Mouse (Mus musculus) intestine, embryonic 16.5 days (tissue): ENCODE data around the gene Glrx. TPM values are rescaled to one million over a fixed set of nuclear protein-coding genes. Genes with fewer than 3 reads are reported as not detected.
"Not testable (repeated sequence)": the region's sequence is repeated elsewhere in the genome, so short reads cannot be mapped to it uniquely, and the experiment has no call there.

Experiments used
- ATAC-seq: fragments of 200-750 bp; cut with Nextera tagmentation; 2 replicates; pipeline ENCODE4 v1.8.0; 2017; ENCODE audit warnings: moderate TSS enrichment, moderate library complexity
- H3K27ac ChIP-seq: fragments of 300-500 bp; sonication (generic); 2 replicates; pipeline ENCODE4 v1.5.1; 2014; ENCODE audit warnings: mild to moderate bottlenecking, low read length
- H3K27me3 ChIP-seq: fragments of 300-500 bp; sonication (generic); replicated peaks from 2 replicates; pipeline ENCODE4 v1.6.1; 2014; ENCODE audit warnings: low read length, control low read depth, mixed read lengths; ENCODE audit not compliant: control insufficient read depth, insufficient read depth
- H3K36me3 ChIP-seq: fragments of 300-500 bp; sonication (generic); 2 replicates; pipeline ENCODE4 v1.6.1; 2014; ENCODE audit warnings: low read length, control low read depth; ENCODE audit not compliant: control insufficient read depth, insufficient read depth
- H3K4me1 ChIP-seq: fragments of 300-500 bp; sonication (generic); 2 replicates; pipeline ENCODE4 v1.6.1; 2014; ENCODE audit warnings: low read length, control low read depth, mixed read lengths; ENCODE audit not compliant: control insufficient read depth, insufficient read depth
- H3K4me2 ChIP-seq: fragments of 300-500 bp; sonication (generic); 2 replicates; pipeline ENCODE4 v1.6.1; 2014; ENCODE audit warnings: low read depth, low read length, control low read depth
- H3K4me3 ChIP-seq: fragments of 300-500 bp; sonication (generic); 2 replicates; pipeline ENCODE4 v1.5.1; 2014; ENCODE audit warnings: mild to moderate bottlenecking, low read length
- H3K9ac ChIP-seq: fragments of 300-500 bp; sonication (generic); 2 replicates; pipeline ENCODE4 v1.6.1; 2014; ENCODE audit warnings: low read depth, low read length
- H3K9me3 ChIP-seq: fragments of 300-500 bp; sonication (generic); 2 replicates; pipeline ENCODE4 v1.6.1; 2016; ENCODE audit warnings: low read length, control low read depth; ENCODE audit not compliant: control insufficient read depth
- WGBS: fragments of 180-500 bp; shearing (Covaris S2); extraction: QIAGEN DNeasy Blood & Tissue Kit; methylation state at CpG from one replicate; pipeline ENCODE4 v1.1.7; 2014; 5-methylcytosine and 5-hydroxymethylcytosine counted together
- polyA plus RNA-seq: library from polyadenylated mRNA; unstranded; fragments of >200 nt; fragmentation: Nextera tagmentation; extraction: Ambion mirVana; gene quantifications from 2 replicates; pipeline ENCODE4 v1.2.1, GENCODE M21; 2015

Gene Glrx
- polyA plus RNA-seq, 1 experiment from 2014 or later = 210 TPM

DNA sequence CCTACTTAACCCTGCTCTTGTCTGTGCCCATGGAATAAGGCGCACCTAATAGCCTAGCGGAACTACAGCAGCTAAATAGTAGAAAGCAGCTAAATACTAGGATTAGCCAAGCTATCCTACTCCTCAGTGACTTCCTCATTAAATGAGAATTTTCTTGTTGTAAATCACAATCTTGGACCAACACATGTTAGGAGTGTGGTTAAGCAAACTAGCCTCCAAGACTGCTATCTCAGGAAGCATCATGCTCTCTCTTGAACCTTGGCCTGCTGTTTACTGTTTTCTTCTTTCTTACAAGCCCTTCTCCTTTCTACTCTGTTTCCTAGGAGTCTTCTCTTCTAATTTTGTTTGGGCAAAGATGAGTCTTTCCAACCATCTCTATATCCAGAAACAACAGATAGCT lies 22.5 kb upstream of the Glrx start:
- no peak overlapping the region for H3K9ac ChIP-seq
- H3K27ac ChIP-seq = no peak overlapping the region
- 97% methylated on average over 2 of the region's 2 CpGs for WGBS
- H3K9me3 ChIP-seq = no peaks in the 10 kb centered on the region
- H3K4me1 ChIP-seq = no peaks in the 10 kb centered on the region
- H3K36me3 ChIP-seq = no peaks in the 10 kb centered on the region
- no peaks in the 10 kb centered on the region for H3K27me3 ChIP-seq
- no peak overlapping the region for H3K4me2 ChIP-seq
- no peak overlapping the region for H3K4me3 ChIP-seq
- no peak for ATAC-seq

DNA sequence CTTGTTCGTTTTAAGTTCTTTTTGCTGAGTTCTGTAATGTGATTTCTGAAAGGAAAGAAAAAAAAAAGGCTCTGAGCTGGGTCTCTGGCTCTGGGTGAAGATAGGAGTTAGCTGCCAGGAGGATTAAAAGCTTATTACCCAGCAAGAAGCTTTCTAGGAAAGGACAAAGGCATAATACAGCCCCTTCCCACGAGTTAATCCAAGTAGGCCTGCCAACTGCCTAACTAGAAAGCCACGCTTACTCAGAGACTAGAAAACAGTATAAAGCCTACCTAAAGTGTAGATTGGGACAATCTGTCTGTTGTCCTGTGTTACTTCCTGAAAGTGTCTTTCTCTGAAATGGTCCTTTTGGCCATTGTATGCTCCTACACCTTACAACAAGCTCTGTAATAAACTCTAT lies 21.2 kb upstream of the Glrx start:
- H3K9me3 ChIP-seq = no peaks in the 10 kb centered on the region
- no peaks in the 10 kb centered on the region for H3K27me3 ChIP-seq
- 52% methylated on average over 3 of the region's 3 CpGs for WGBS
- no peak overlapping the region for H3K9ac ChIP-seq
- no peaks in the 10 kb centered on the region for H3K4me1 ChIP-seq
- H3K36me3 ChIP-seq = no peaks in the 10 kb centered on the region
- no peak for ATAC-seq
- no peak overlapping the region for H3K4me2 ChIP-seq
- H3K4me3 ChIP-seq = no peak overlapping the region
- no peak overlapping the region for H3K27ac ChIP-seq

DNA sequence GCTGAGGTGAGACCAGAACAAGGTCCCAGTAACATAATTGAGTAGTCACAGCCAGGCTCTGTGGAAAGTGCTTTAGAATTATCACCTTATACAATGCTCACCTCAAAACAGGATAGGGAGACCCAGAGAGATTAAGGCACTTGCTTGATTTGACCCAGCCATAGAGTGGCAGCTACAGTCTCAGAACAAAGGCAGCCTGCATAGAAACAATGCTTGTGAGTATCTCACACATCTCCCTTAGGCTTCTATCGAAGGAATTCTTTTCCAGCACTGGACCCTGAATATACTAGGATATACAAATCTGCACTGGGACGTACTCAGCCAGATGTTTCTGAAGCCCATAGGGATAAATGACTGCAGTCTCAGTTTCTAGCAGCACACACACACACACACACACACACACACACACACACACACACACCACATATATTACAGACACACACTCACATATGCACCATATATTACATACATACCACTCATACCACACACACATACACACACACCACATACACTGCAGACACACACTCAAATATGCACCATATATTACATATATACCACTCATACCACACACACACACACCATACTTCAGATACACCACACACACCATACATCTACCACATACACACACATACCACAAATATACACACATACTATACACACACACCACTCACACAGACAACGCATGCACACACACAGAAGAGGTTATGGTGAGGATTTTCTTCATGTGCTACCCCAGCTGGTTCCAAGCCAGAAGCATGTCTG lies 20.5 kb upstream of the Glrx start:
- ATAC-seq = no peak
- Histone ChIP-seq H3K9me3 (no peaks in the 10 kb centered on the region), H3K4me3 (no peak overlapping the region), H3K9ac (no peak overlapping the region), H3K27me3 (no peaks in the 10 kb centered on the region), H3K4me2 (no peak overlapping the region), H3K36me3 (no peaks in the 10 kb centered on the region), H3K4me1 (no peaks in the 10 kb centered on the region), H3K27ac (no peak overlapping the region)
- 77% methylated on average over 3 of the region's 3 CpGs for WGBS

DNA sequence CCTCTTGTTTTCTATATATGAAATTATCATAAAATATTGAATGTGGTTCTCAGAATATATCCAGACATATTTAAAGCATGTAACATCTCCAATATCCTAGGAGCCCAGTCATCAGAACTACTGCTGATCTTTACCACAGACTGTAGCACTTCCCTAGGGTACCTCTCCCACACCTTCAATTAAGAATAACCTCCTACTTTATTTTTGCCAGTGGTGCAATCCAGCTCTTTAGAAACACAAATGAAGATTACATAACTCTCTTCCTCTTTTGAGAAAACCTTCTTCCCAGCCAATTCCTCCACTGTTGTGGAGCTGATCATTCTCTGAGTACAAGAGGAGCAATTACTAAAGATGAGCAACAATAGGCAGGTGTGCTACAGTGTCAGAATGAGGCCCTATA lies 19.8 kb upstream of the Glrx start:
- Histone ChIP-seq H3K4me2 (no peak overlapping the region), H3K4me1 (no peaks in the 10 kb centered on the region), H3K27ac (no peak overlapping the region), H3K27me3 (no peaks in the 10 kb centered on the region), H3K36me3 (no peaks in the 10 kb centered on the region), H3K9ac (no peak overlapping the region), H3K9me3 (no peaks in the 10 kb centered on the region), H3K4me3 (no peak overlapping the region)
- no peak for ATAC-seq

DNA sequence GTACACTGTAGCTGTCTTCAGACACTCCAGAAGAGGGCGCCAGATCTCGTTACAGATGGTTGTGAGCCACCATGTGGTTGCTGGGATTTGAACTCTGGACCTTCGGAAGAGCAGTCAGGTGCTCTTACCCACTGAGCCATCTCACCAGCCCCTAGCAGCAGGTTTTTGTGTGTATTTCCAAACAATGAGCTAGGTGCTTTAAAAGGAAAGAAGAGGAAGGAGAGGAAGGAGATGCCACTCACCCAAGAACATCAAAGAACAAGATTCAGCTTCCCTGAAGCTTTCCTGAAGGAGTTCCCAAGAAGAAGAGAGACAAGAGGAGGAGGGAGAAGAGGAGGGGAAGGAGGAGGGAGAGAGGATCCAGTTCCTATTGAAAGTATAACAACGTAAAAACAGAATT lies 17.3 kb upstream of the Glrx start:
- H3K36me3 ChIP-seq, H3K9ac ChIP-seq, ATAC-seq, H3K27me3 ChIP-seq, H3K4me3 ChIP-seq, H3K4me2 ChIP-seq, H3K9me3 ChIP-seq, H3K4me1 ChIP-seq, H3K27ac ChIP-seq: not testable (repeated sequence)
- WGBS = 97% methylated on average over 4 of the region's 4 CpGs

DNA sequence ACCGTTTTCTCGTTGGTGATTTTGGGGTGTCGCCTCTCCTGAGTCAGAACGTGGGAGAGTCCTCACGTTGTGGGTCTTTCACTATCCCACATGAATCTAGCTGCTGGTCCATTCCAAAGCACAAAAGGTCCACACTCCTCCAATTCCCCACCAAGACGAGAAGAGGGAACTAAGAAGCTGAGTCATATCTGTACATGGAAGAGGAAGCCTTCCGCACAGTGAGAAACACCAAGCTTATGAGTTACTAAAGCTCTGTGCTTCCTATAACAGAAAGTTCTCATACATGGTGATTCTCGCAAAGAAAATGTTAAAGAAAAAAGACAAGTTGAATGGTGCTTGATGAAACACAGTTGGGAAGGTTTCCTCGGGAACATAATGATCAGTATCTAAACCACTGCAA lies 16.5 kb upstream of the Glrx start:
- no peak for ATAC-seq
- Histone ChIP-seq H3K9ac (no peak overlapping the region), H3K4me3 (no peak overlapping the region), H3K4me2 (no peak overlapping the region), H3K36me3 (no peaks in the 10 kb centered on the region), H3K9me3 (no peaks in the 10 kb centered on the region), H3K27me3 (no peaks in the 10 kb centered on the region), H3K27ac (no peak overlapping the region), H3K4me1 (no peaks in the 10 kb centered on the region)
- 92% methylated on average over 9 of the region's 9 CpGs for WGBS

DNA sequence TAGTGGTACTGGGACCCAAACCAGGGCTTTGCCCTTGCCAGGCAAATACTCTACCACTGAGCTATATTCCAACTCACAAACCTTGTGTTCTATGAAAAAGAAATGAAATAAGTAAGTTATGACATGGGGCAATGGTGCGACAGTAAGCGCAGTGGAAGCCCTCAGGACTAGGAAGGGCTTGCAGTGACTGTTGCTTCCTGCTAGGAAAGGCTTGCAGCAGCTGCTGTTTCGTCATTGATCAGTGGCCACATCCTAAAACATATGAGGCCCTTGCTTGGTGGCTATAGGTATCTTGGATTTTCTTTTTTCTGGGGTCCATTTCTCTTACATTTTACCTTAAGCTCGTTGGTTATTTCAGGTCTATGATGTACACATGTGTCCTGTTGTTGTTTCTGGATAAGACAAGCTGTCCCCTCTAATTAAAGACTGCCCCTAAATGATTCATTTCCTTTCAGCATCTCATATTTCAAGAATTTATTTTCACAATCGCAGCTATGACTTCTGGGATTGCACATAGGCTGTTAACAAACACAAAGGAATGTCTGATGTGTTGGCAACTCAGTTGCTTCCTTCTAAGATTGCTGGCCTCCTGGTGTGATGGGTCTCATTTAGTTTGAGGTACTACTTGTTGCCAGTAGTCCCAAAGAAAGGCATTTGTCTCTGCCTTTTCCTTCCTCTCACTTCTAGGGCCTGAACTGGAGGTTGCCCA lies 14.9 kb upstream of the Glrx start:
- Histone ChIP-seq H3K9me3 (no peaks in the 10 kb centered on the region), H3K4me2 (no peak overlapping the region), H3K9ac (no peak overlapping the region), H3K27me3 (no peaks in the 10 kb centered on the region), H3K4me3 (no peak overlapping the region), H3K36me3 (no peaks in the 10 kb centered on the region), H3K4me1 (no peaks in the 10 kb centered on the region), H3K27ac (no peak overlapping the region)
- no peak for ATAC-seq
- 82% methylated on average over 5 of the region's 5 CpGs for WGBS

DNA sequence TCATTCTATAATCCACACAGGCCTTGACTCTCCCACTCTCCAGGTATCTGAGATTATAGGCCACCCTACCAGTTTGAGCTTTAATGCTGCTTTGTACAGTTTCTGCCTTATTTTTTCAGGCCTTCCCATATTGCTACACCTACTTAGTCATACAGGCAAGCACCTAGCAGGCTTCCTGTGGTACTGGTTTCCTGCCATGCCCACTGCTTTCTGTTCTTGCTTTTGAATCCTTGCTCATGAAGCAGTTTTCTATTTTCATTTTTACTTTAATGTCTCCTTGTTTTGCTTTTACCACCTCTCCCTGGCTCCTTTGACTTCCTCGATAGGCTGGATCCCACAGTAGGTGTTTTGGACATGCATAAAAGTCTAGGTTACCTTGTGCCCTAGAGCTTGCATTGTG lies 14.3 kb upstream of the Glrx start:
- Histone ChIP-seq H3K4me3 (no peak overlapping the region), H3K9me3 (no peaks in the 10 kb centered on the region), H3K36me3 (no peaks in the 10 kb centered on the region), H3K9ac (no peak overlapping the region), H3K4me2 (no peak overlapping the region), H3K4me1 (no peaks in the 10 kb centered on the region), H3K27ac (no peak overlapping the region), H3K27me3 (no peaks in the 10 kb centered on the region)
- WGBS = 86% methylated on average over 1 of the region's 1 CpGs
- ATAC-seq = no peak

DNA sequence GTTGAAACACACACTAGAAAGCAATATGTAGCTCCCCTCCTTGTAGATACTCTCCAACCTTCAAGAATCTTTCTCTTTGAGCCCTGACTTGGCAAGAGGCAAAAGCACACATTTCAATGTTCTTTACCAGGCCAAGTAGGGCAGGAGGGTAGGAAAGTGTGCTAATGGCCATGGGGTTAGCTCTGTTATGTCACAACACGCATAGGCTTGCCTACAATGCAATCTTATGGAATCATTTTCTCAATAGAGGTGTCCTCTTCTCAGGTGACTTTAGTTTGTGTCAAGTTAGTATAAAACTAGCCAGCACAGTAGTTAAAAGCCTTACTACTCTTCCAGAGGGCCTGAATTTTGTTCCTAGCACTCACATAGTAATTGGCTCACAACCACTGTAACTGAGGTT lies 9.0 kb upstream of the Glrx start:
- no peak overlapping the region for H3K4me3 ChIP-seq
- H3K9me3 ChIP-seq = no peaks in the 10 kb centered on the region
- WGBS = 98% methylated on average over 1 of the region's 1 CpGs
- H3K4me2 ChIP-seq = no peak overlapping the region
- no peak for ATAC-seq
- H3K9ac ChIP-seq = no peak overlapping the region
- no peak overlapping the region for H3K27ac ChIP-seq
- H3K36me3 ChIP-seq = no peaks in the 10 kb centered on the region
- no peaks in the 10 kb centered on the region for H3K27me3 ChIP-seq
- peaks cover 7% of the 10 kb centered on the region; the same call in 1 of the 2 replicates for H3K4me1 ChIP-seq
